Mouse (Mus musculus) urinary bladder, postnatal 14 days (tissue): ENCODE data around the gene Gm20388.

Experiments
- DNase-seq: peaks from one replicate; pipeline ENCODE4 v3.0.0; 2021; ENCODE audit warnings: low spot score

The Gm20388 gene

DNA sequence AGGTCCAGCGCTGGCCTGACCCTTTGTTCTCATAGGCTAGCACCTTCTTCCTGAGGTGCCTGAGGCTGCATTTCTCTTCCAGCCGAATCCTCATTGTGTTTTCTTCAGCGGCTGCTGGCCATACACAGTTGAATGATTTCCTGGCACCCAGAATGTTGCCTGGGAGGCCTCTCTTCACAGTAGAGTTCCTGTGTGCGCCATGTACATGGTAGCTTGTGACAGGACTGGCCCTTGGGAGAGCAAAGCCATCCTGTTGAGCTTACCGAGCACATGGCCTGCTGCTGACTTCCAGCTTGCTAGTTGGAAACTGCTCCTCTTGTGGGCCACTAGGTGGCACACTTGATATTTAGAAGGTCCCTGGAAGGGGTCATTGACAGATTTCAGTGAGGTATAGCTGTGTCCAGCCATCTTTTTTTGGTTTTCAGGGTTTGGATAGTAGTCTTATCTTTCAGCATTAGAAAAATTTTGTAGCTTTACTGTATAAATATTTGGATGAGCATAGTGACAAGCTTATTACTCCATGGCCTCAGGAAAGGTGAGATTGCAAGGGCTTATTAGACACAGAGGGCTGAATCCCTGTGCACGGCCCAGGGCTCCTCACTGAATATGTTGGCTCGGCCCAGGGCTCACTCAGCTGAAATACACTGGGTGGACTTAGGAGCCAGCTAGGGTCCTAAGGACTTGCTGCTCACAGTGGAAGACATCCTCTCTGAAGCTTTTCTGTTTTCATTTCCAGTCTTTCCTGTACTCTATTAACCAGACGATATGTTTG is 2067.4 kb downstream of the Gm20388 start:
- DNase-seq: peak; percentile 41

DNA sequence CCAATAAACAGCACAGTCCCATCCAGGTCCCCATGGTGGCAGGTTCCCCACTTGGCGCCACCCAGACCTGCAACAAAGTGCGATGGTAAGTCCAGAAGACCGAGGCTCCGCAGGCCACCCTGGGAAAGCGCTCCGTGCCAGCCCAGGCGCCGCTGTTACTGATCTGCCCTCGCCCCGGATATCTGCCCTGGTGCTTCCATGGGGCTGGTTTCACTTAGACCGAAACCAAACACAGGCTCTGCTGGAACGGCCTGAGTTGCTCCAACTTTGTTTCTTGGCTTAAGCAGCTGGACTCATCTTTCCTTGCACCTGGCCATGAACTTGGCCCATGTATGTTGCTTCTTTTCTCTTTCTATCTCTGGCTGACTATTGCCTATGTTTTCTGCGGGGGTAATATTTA is 2068.0 kb downstream of the Gm20388 start:
- DNase-seq: no peak

DNA sequence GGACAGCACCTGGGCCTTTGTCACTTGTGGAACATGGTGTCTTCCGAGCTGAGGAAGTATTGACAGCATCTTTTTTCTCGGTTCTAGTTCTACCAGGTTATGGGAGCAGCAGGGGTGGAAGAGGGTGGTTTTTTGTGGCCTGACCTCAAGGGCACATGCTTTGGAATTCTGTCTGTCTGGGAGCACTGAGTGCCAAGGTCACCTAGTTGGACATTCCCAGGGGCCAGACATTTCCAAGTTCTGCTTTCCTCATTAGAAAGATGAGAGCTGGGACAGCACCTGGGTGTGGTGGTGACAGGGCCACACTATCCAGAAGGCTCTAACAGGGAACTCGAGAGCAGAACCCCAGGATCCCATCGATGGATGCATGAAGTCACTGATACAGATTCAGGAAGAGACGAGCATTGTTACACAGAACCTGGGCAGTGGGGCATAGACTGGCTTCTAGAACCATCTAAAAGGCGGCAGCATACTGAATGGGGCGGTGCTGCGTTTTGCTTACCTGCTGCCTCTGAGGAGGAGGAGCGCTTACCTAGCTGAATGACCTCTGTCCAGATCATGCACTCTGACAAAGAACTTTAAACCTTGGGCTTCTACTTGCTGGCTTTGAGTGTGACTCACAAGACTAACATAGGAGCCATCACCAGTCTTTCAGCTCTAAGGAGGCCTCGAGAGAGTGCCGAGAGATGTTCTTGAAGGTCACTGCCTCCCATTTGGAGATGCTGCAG is 2070.3 kb downstream of the Gm20388 start:
- no peak for DNase-seq

DNA sequence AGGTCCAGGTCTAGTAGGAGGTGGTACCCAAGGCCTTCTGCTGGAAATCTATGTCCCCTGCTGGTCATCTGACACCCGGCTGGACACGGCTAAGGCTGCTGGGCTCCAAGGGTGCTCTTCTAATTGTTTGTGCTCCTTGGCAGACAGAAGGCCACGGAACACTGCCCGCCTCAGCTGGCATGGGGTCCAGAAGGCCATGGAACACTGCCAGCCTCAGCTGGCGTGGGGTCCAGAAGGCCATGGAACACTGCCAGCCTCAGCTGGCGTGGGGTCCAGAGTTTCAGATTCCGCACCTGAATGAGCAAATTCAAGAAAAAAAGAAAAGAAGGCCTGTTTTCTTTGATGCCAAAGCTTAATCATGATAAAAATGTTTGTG is 2070.9 kb downstream of the Gm20388 start:
- DNase-seq: no peak

DNA sequence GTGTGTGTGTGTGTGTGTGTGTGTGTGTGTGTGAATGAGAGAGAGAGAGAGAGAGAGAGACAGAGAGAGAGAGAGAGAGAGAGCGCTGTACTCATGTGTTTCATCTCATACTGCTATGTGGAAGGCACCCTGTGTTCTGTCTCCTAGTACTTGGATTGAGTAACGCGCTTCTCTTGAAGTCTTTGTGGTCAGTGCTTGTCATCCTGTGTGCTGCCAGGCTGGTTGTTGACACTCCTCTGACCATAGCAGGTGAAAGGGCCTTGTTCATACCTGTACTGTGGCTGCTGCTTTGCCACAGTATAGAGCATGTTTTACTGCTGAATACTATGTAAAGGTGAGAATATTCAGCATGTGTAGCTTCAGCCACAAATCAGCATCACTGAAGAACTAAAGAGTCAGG is 2075.0 kb downstream of the Gm20388 start:
- no peak for DNase-seq

DNA sequence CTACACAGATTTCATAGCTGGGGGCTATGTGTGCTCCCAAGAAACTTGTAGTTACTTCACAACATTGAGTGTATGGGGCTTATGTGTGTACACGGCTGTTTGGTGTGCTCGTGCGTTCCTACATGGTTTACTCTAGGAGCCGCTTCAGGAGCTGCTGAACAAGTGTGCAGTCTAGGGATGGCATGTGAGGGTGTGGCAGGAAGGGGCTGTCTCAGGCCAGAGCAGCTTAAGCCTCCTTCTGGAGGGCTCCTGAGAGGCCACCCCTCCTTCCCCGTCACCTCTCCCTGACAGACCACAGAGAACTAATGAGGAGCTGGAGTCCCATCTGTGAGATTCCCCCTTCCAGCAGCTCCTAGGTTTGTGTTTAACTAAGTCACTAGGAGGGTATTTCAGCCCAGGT is 2077.3 kb downstream of the Gm20388 start:
- DNase-seq: no peak

DNA sequence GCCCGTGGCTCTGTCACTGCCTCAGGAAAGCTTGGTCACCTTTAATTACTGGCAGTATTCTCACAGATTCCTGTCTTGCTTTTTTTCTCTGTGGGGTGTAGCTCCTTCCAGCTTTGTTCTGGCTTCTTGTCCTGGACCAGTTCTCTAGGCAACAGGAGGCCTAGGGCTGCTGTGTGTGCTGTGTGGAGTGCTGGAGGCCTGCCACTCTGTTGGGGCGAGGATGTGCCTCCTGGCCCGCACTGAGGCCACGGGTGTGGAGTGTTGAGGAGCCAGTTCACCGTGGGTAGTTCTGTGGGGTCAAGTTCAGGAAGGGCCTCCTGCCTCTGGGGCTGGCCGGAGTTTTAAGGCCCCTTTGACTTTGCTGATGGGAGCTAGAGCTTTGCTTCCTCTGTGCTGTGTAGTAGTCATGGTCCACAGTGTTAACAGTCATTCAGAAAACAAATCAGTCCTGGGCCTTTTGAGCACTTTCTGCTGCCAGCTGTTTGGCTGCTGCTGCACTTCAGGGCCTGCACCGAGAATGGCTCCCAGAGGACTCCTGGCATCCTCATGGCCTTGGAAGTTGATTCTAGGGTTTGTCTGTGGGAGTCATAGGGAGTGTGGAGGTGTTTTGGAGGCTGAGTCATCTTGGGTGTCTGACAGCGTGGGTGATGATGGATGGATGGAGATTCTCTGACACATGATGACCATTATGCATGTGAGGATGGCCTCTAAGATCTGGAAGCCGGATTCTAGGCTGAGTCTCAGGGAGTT is 2080.0 kb downstream of the Gm20388 start:
- no peak for DNase-seq

DNA sequence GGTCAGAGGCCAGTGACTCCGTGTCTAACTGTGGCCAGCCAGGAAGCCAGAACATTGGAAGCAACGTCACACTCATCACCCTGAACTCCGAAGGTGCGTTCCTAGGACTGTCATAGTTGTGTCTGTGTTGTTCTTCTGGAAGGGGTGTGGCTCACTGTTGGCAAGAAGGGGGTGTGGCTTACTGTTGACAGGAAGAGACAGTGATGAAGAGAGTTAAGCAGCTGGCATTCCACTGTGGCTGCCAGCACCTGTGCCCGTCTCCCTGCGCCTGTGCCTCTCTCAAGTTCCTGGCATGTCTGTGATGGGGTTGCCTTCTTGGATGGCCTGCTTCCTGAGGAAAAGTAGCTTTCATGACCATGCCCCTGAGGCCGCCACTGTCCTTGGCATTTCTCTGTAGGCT is 2081.0 kb downstream of the Gm20388 start:
- DNase-seq: no peak

DNA sequence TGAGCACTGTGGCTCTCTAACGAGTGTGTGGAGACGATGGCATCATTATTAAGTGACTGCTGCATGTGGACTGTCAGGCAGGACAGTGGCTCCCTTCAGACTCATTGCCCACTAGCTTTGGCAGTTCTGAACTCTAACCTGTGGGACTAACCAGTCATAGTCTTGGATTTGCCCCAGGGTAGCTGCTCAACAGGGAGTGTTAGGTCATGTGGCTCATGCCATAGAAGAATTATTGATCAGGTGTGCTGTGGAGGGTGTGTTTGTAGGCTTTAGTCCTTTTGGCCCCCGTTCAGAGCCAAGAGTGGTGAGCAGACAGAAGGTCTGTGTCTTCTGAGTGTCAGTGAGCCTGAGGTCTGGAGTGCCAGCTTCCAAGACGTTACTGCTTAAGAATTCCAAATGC is 2082.3 kb downstream of the Gm20388 start:
- no peak for DNase-seq

DNA sequence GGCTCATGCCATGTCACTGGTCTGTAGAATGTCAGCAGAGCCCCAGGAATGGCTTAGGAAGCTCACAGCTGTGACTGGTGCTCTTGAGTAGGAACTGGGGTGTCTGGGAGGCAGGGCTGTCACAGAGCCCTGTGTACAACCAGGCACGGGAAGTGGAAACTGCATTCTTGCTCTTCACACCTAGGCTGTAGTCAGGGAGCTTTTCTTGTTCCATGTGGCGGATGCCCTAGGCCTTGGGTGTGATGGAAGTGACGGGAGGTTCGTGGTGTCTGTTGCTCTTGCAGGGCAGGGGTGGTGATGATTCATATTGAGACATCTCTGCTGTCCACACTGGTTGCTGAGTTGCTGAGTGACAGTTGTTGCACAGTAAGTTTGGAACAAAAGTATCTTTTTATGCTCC is 2084.5 kb downstream of the Gm20388 start:
- DNase-seq: no peak

DNA sequence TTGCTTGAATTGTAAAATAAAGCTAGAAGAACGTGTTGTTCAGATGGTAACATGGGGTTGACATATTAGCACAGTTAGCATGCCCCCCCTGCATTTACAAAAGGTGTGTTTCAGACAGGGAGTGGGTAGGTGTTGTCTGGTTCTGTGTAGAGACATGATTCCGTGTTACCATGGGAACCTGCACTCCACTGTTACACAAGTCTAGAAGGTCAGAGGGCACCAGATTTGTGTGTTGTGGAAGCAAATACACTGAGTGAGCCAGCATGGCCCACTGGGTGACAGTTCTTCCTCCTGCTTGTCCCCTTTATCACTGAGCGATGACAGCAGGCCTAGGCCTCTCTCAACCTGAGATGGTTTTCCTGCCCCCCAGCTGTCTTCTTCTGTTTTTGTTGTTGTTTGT is 2085.3 kb downstream of the Gm20388 start:
- no peak for DNase-seq

DNA sequence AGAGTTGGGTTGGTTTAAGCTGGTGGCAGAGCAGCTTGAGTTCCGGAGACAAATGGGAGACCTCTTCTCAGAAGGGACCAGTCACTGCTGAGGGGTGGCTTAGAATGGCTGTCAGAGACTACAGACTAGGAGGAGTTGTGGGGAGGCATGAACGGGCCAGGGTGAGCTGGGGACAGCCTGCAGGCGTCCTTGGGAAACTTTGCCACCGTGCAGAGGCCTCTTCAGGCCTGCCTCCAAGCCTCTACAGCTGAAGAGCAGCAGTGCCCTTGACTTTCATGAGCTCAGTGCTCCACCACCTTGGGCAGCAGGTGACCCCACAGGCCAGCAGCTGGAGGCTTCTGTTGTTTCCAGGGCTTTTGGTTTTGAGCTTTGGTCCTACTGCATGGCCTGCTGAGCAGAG is 2088.0 kb downstream of the Gm20388 start:
- no peak for DNase-seq

DNA sequence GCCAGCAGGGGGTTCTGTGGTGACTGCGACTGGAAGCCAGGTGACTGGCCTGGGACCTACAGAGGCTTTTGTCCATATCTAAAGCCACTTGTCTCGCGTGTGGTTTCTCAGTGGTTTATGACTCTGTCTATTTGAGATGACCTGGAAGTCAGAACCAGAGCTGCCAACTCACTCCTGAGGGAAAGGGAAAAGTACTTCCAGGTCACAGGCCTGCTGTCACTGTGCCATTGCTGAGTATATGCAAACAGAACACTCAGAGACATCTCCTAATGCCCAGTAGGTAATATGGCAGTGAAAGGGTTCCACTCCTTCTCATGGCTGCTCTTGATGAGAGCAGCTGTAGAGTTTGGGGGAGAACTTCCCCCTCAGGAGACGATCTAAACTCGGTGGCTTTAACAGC is 2088.6 kb downstream of the Gm20388 start:
- no peak for DNase-seq

DNA sequence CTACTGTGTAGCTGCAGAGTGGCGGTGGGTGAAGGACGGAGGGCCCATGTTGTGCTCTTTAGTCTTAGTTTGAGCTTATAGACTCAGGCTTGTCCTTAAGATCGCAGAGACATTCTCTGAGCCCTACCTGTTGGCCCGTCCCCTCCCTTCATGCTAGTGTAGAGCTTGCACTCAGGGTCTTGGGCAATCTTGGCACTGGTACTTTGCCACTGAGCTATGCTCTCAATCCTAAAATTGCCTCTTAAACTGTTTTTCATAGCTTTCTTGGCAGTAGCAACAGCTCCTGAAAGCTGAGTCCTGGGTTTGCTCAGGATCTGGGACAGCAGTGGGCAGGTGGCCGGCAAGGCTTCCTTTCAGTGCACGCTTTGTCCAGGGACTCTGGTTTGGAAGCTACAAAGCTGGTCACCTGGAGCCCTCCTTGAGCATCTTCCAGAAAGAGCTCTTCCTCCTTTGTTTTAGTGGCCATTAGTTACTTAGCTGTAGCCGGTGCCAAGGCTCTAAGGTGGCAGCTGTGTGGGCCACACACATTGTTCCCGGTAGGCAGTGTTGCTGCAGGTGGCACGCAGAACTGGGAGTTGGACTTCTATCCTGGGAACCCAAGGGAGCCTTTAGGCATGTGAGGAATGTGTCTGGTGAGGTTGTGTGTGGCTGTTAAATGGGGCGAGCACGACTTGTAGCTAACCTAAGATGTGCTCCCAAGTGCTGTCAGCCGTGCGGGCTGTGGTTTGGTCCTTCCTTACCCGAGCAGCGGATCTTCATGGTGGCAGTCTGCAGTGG is 2090.9 kb downstream of the Gm20388 start:
- no peak for DNase-seq

DNA sequence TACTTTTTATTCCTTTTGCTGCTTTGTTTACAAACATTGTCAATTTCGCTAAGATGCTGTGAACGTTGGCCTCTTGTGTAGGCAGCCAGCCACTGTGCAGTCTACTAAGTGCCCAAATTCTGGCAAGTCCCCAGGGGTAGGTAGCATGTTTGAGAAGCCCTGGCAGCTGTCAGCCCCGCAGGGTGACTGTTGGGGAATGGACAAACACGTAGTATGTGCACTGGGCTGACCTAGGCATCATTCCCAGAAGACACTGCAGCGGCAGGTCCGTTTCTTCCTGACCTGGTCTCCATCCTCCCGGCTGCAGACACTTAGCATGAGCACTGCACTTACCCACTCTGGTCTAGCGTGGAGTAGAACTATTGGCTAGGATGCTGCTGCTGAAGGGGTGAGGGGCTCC is 2093.0 kb downstream of the Gm20388 start:
- no peak for DNase-seq

DNA sequence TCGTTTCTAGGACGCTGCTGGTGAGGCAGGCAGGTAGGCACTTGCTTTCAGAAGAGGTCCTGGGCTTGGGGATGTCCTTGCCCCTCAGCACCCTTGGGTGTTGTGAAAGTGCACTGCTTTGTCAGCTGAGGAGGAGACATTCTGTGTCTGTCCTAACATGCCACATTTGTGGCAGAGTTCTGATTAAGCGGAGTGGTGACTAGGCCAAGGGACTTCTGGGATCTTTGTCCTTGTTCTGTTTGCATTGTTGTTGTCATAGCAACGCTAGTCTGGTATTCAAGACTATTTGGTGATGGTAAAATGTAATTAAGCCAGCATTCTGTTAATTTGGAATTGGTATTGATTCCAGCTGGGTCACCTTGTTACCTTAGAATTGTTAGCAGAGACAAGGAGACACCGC is 2093.5 kb downstream of the Gm20388 start:
- no peak for DNase-seq

DNA sequence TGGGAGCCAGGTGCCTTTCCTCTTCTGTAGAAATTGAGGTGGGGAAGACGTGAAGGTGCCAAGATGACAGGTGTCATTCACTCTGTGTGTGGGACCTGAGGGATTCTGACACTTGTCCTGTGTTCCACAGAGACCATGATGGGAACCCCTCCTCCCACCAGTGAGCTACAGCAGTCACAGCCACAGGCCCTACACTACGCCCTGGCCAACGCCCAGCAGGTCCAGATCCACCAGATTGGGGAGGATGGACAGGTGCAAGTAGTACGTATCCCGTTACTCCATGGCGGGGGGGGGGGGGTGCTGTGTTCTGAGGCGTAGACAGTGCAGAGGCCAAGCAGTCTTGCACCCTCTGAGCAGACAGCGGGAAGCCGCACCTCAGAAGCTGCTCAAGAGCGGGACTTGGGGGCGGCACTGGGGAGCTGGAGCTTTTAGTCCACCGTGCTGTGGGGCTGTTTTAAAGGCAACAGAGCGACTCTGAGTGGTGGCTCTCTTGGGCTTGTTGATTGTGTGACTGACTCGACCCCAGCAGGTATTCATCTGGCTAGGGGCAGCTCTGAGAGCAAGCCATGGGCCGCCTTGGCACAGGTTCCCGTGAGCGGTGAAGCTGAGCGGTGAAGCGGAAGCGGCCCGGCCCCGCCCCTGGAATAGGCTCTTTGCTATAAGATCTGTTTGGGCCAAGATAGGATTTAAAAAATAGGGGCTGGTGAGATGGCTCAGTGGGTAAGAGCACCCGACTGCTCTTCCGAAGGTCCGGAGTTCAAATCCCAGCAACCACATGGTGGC is 2095.0 kb downstream of the Gm20388 start:
- no peak for DNase-seq

DNA sequence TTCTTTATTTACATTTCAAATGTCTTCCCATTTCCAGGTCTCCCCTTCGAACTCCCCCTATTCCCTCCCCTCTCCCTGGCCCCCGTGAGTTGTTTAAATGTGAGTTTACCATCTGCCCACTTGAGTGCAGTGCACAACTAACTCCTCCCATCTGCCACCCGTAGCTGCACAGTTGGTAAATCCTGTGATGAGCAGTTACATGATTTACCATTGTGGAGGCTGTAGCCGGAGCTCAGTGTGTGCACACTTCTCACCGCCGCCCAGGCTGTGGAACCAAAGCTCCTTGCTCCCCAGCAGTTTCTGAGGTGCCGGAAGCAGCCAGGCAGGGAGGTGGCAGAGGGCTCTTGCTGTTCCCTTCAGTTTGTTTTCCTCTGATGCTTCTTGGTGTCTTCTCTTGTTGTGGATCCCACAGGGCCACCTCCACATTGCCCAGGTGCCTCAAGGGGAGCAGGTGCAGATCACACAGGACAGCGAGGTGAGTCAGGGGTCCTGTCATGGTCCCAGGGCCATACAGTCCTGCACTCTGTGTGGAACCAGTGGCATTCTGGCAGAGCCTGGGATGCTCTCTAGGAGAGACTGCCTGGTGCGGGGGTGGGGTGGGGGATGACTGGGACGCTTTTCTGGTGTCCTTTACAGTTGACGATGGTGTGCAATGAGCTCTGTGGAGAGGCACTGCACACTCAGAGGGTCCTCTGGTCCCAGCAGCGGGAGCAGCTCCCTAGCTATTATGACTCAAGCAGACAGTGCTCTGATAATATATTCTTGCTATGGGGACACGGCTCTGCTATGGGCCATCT is 2096.2 kb downstream of the Gm20388 start:
- no peak for DNase-seq

DNA sequence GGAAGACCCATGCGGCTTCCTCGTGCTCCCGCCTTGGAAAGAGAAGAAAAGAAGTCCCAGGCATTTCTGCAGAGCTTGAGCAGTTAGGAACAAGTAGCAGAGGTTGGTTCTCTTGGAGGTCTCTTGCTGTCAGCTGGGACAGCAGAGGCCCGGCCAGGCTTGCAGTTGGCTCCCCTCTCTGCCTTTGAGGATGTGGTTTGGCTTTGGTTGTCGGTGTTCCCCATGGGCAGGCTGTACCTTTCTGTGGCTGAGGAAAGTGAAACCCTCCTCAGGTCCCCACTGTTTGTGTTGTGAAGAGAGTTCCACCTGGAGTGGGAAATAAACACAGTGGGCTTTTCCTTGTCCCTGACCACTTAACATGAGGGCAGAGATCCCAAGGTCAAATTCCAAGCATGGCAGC is 2097.8 kb downstream of the Gm20388 start:
- DNase-seq: no peak

DNA sequence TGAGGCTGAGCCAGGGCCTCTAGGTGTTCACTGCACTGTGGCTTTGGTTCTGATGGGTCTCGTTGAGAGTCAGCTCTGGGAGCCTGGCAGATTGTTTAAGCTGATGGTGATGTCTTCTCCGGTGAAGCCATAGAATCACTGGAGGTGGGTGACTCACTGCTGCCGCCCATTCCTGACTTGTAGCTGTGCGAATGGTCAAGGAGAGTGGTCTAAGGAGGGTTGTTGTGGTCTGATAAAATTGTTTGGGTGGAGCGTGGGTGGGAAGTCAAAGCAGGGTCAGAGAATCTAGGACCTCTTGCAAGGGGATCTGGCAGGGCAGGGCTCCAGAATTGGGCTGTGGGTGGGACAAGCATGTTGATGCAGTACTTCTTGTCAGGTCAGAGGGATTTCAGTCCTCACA is 2100.0 kb downstream of the Gm20388 start:
- DNase-seq: no peak
